Mouse (Mus musculus) megakaryocyte, adult 5-6 weeks (primary cell): ENCODE data around the gene Clca3b. TPM values are rescaled to one million over a fixed set of nuclear protein-coding genes. Genes with fewer than 3 reads are reported as not detected.

Experiments
- total RNA-seq, 2 experiments: library from RNA; stranded (forward) in 1 of 2; stranded (reverse) in 1 of 2; fragments of 153-499, 151-499 nt in 1 of 2; fragments of 221-1000, 200-1000 nt in 1 of 2; gene quantifications; 2 replicates each; pipeline versions ENCODE4 v1.2.3 to v1.2.4; 2015 to 2017

Clca3b gene
- total RNA-seq, 2 experiments from 2014 or later: not detected

Other genes with a start within 250 kb of the Clca3b start
- 255 and 267 TPM in 2 replicates for gene Sh3glb1, start 129.0 kb downstream of the Clca3b start, total RNA-seq (2015)
- 110 TPM in 2 replicates for gene Sh3glb1, start 129.0 kb downstream of the Clca3b start, total RNA-seq (2017)
- gene Clca3a1, start 88.4 kb downstream of the Clca3b start, total RNA-seq (2015): 0.04 and 0.57 TPM in 2 replicates
- gene Clca3a1, start 88.4 kb downstream of the Clca3b start, total RNA-seq (2017): 0.04 TPM in 1 of 2 replicates, not detected in the other
- not detected in 2 replicates for gene Clca3a2, start 29.9 kb downstream of the Clca3b start, total RNA-seq (2015)
- gene Clca3a2, start 29.9 kb downstream of the Clca3b start, total RNA-seq (2017): not detected in 2 replicates
- gene Clca4b, start 83.2 kb upstream of the Clca3b start, total RNA-seq (2015): not detected in 2 replicates
- not detected in 2 replicates for gene Clca4b, start 83.2 kb upstream of the Clca3b start, total RNA-seq (2017)
- gene Clca4a, start 125.7 kb upstream of the Clca3b start, total RNA-seq (2015): not detected in 2 replicates
- gene Clca4a, start 125.7 kb upstream of the Clca3b start, total RNA-seq (2017): not detected in 2 replicates
- gene Clca1, start 183.4 kb upstream of the Clca3b start, total RNA-seq (2015): not detected in 2 replicates
- not detected in 2 replicates for gene Clca1, start 183.4 kb upstream of the Clca3b start, total RNA-seq (2017)